Mouse (Mus musculus) urinary bladder, adult 2 months (tissue): ENCODE results near the gene Hip1. TPM values are rescaled to one million over a fixed set of nuclear protein-coding genes. Genes with fewer than 3 reads are reported as not detected.

ENCODE experiments used
- DNase-seq: peaks from one replicate; pipeline ENCODE4 v3.0.0; 2022; ENCODE audit warnings: low spot score
- polyA plus RNA-seq: library from polyadenylated mRNA; depleted of rRNA; stranded (reverse); fragments of >200 nt; gene quantifications from 2 replicates; pipeline ENCODE4 v1.2.3, GENCODE M21; 2012

Hip1 gene
- polyA plus RNA-seq, 1 experiment = 25.3 TPM

DNA sequence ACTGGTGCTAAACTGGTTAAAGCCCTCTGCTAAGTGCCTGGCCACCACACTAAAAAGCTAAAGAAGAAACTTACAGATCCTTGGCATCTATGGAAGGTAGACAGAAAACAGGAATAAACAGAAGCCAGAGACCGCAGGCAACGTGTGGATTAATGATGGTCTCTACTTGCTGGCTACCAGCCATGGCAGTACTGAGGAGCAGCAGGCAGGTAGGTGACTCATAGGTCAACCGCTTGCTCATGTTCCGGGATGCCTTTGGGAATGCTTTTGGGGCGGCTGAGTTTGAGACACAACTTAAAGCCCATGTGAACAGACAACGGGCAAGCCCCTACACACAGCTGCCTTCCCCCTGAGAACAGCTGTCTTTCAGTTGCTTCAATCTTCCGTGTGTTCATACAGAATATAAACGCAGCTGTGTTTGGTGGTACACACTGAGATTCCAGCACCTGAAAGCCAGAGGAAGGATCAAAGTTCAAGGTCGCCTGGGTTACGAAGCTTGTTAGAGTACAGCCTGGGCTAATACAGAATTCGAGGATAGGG is 13.5 kb downstream of the Hip1 start:
- no peak for DNase-seq

- no peak for DNase-seq
Measured at GRCm38 (mm10) chr5:135529964-135530363, 15.0 kb downstream of the Hip1 start.

- no peak for DNase-seq
Measured at GRCm38 (mm10) chr5:135529310-135529709, 15.6 kb downstream of the Hip1 start.

- DNase-seq = no peak
Measured at GRCm38 (mm10) chr5:135527986-135528385, 16.9 kb downstream of the Hip1 start.

GRCm38 (mm10) chr5:135524660-135525560 is 20.0 kb downstream of the Hip1 start:
- DNase-seq = no peak

DNA sequence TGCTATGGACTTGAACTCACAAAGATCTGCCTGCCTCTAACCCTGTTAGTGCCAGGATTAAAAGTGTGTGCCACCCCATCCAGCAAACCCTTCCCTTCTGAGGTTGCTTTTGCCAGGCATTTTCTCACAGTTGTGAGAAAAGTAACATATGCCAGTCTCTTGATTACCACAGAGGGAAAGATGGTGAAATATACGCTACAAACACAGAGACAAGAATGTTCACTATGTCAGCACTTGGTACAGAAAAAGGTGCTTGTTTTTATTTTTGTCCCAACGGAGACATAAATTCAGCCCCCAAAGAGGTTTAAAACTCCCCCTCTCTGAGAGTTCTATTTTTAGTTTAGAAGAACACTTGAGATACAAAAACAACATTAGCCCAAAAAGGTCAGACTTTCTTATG is 20.8 kb downstream of the Hip1 start:
- DNase-seq = no peak

DNA sequence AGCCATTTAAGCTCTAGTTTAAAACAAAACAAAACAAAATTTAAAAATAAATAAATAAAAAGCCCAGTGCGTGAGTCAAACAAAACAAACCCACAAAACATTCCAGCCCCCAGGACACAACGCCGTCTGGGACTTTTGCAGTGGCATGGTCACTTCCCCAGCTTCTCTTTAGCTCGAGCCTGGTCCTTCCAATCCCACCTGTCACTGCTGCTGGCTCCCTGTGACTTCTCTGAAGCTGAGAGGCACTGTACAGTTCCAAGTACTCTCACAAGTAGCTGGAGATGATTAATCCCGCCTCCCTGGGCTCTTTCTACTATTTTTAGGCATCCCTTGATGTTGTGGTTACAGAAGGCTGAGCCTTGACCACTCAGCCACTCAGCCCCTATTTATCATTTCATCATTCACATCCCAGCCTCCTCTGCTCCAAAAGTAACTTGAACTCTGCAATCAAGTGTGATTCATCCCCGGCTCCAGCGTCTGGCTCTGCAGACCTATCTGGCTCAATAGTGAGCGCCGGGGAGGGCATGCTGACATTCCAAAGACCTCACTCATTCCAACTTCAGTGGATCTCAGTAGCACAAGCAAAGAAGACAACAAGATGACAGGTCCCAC is 22.7 kb downstream of the Hip1 start:
- DNase-seq = no peak

GRCm38 (mm10) chr5:135517348-135517883 is 27.5 kb downstream of the Hip1 start:
- no peak for DNase-seq

DNA sequence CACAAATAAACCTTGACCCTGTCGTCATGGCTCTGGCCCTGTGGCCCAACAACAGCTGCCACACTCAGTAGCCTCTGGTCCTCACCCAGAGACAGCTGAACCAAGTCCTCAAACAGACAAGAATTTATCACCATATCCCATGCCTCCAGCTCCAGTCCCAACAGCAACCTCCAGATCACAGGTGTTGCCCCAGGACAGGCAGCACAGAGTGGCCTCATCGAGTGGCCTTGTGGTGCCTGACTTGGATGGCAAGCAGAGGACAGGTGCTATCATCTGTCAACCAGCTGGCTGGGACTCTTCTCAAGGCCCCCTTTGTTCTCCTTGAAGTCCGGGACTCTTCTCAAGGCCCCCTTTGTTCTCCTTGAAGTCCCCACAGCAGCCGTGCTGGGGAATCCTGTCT is 31.8 kb downstream of the Hip1 start:
- no peak for DNase-seq

DNA sequence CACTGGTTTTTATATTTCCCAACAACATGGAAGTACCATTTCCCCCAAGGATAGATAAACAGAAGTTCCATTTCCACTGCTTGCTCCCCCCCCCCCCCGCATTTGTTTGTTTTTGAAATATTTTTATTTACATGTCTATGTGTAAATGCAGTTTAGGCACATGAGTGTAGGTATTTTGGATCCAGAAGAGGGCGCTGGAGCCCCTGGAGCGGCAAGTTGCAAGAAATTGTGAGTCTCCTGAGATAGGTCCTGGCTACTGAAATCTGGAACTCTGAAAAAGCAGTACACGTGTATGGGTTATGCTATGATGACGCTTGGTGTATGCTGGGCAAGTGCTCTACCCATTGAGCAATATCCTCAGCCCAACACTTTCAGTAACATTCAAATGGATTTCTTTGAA is 33.8 kb downstream of the Hip1 start:
- DNase-seq = no peak

DNA sequence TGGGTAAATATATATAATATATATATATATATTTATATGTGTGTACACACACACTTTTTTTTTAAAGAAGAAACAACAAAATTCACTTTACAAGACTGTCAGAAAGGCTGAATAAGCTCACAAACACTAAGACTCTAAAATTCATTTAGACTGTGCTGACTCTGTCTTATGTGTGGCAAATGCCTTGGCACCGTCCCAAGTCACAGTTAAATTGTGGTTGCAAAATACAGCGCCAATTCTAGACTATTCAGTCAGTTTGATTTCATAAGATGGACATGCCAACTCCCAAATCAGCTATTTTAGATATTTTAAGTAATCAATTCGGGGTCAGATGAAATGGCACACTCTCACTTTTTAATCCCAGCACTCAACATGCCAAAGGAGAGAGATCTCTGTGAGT is 36.6 kb downstream of the Hip1 start:
- no peak for DNase-seq

GRCm38 (mm10) chr5:135507561-135508273 is 37.2 kb downstream of the Hip1 start:
- DNase-seq = no peak

DNA sequence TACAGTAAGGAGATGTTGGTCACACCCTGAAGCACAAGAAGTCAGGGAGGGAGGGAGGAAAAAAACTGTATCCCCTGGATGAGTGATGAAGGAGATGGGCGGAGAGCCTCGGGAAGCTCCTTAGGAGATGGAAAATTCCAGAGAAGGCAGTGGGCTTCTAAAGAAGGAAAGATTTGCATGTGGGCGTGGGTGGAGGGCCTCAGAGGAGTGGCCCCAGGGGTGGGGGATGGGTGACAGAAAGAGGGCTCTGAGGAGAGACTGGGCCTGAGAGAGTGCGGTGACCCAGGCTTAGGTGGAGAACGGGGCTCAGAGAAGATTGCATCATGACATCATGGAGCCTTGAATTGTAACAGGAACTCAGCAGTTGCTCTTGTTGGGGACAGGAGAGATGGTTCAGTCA is 39.5 kb downstream of the Hip1 start:
- DNase-seq = no peak

DNA sequence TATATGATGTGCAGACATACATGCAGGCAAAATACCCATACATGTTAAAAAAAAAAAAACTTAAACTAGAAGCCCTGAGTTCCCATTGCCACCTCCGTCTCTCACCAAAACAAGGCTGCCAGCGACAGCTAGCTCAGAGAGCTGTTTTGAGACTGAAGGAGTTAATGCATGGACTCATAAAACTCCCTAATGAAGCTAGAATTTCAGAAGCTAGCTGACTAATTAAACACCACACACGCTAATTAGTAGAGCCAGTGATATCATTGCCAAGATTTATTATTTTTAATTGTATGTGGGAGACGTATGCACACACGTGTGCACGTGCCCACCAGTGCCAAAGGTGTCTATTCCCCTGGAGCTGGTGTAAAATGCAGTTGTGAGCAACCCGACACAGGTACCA is 42.0 kb downstream of the Hip1 start:
- DNase-seq = no peak

- no peak for DNase-seq
Measured at GRCm38 (mm10) chr5:135502027-135502426, 42.9 kb downstream of the Hip1 start.

- DNase-seq = no peak
Measured at GRCm38 (mm10) chr5:135498914-135499313, 46.0 kb downstream of the Hip1 start.

DNA sequence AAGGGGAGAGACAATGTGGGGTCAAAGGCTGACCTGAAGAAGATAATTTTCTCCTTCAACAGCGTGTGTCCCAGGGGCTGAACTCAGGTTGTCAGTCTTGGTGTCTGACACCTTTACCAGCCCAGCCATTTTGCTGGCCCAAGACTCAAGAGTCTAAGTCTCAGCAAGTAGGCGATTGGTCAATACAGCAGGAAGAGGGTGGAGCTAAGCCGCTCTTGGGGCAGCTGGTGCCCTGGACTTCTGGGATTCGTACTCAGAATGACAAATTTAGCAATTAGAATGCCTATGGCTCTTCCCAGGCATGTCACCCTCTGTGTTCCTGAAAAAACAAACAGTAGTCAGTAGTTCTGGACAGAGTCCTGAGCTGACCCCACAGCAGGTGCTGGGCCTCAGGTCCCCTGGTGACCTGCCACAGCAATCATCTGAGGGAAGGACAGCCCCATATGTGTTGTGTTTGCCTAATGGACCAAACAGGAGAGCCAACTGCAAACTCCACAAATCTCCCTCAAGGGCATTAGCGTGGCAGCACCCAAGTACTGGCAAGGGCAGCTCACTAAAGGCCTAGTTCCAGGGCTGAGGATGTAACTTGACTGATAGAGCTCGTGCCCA is 47.5 kb downstream of the Hip1 start:
- DNase-seq = no peak

DNA sequence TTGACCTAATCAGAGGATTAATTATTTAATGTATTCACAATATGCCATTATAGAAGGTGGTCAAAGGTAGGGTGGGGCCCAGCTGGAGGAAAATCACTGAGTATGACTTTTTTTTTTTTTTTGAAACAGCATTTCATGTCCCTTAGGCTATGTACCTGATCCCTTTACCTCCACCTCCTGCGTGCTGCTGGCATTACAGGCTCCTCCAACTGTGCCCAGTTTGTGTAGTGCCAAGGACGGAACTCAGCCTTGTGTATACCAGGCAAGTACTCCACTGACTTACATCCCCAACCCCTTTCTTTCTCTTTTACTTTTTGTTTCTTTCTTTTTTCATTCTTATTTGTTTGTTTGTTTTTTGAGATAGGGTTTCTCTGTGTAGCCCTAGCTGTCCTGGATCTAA is 48.4 kb downstream of the Hip1 start:
- no peak for DNase-seq

GRCm38 (mm10) chr5:135495471-135495870 is 49.4 kb downstream of the Hip1 start:
- DNase-seq = no peak

GRCm38 (mm10) chr5:135494183-135494910 is 50.6 kb downstream of the Hip1 start:
- DNase-seq = no peak

- DNase-seq = no peak
Measured at GRCm38 (mm10) chr5:135493095-135493494, 51.8 kb downstream of the Hip1 start.
